Mouse (Mus musculus) urinary bladder, postnatal 36 days (tissue): ENCODE measurements around the gene Fam71a.
"Not testable (repeated sequence)": the region's sequence is repeated elsewhere in the genome, so short reads cannot be mapped to it uniquely, and the experiment has no call there.

ENCODE experiments used
- DNase-seq, 2 experiments: peaks; one replicate each; pipeline ENCODE4 v3.0.0; 2022; ENCODE audit warnings: low spot score in 2 of 2, mixed read lengths in 1 of 2

Fam71a gene

GRCm38 (mm10) chr1:191182431-191183162 is 18.0 kb upstream of the Fam71a start:
- DNase-seq = peak; percentile 51 to 71

GRCm38 (mm10) chr1:191181469-191182259 is 17.0 kb upstream of the Fam71a start:
- DNase-seq = no peak

- no peak for DNase-seq
These were observed 15.8 kb upstream of the Fam71a start for GRCm38 (mm10) chr1:191180397-191180796.

- no peak for DNase-seq
These were observed 15.2 kb upstream of the Fam71a start for GRCm38 (mm10) chr1:191179846-191180245.

- DNase-seq = no peak
These were observed 14.0 kb upstream of the Fam71a start for GRCm38 (mm10) chr1:191178511-191179188.

GRCm38 (mm10) chr1:191176887-191177286 is 12.3 kb upstream of the Fam71a start:
- no peak for DNase-seq

- DNase-seq = no peak
These were observed 7.9 kb upstream of the Fam71a start for GRCm38 (mm10) chr1:191172487-191172886.

GRCm38 (mm10) chr1:191170444-191170843 is 5.8 kb upstream of the Fam71a start:
- DNase-seq = peak in 1 of 2 experiments; percentile 31

GRCm38 (mm10) chr1:191166189-191166588 is 1.6 kb upstream of the Fam71a start:
- DNase-seq = no peak

- no peak for DNase-seq
These were observed 10.3 kb downstream of the Fam71a start for GRCm38 (mm10) chr1:191154314-191154713.

GRCm38 (mm10) chr1:191153052-191153451 is 11.6 kb downstream of the Fam71a start:
- peak; percentile 29 to 44 for DNase-seq

- DNase-seq = no peak
These were observed 13.6 kb downstream of the Fam71a start for GRCm38 (mm10) chr1:191150924-191151605.

- DNase-seq = not testable (repeated sequence)
These were observed 15.1 kb downstream of the Fam71a start for GRCm38 (mm10) chr1:191149489-191149888.

- DNase-seq = no peak
These were observed 23.6 kb downstream of the Fam71a start for GRCm38 (mm10) chr1:191140983-191141382.

- no peak for DNase-seq
These were observed 25.6 kb downstream of the Fam71a start for GRCm38 (mm10) chr1:191138874-191139495.

GRCm38 (mm10) chr1:191138436-191138835 is 26.2 kb downstream of the Fam71a start:
- DNase-seq = no peak

- DNase-seq = no peak
These were observed 29.2 kb downstream of the Fam71a start for GRCm38 (mm10) chr1:191135406-191135805.

- no peak for DNase-seq
These were observed 31.7 kb downstream of the Fam71a start for GRCm38 (mm10) chr1:191132934-191133333.

- DNase-seq = no peak
These were observed 32.4 kb downstream of the Fam71a start for GRCm38 (mm10) chr1:191132240-191132639.

GRCm38 (mm10) chr1:191131692-191132091 is 32.9 kb downstream of the Fam71a start:
- DNase-seq = no peak
